Mouse (Mus musculus) G1E (cell line): ENCODE measurements around the gene Zc3h18. TPM values are rescaled to one million over a fixed set of nuclear protein-coding genes. Genes with fewer than 3 reads are reported as not detected.
A peak's percentile ranks its signal among the peaks of the same experiment; 100 is the strongest.

Experiments
- ATAC-seq: 2 replicates; pipeline ENCODE4 v1.8.0; 2016; ENCODE audit warnings: mild to moderate bottlenecking; ENCODE audit not compliant: insufficient number of reproducible peaks, poor library complexity, low FRiP score, severe bottlenecking; ENCODE audit errors: extremely low read depth
- DNase-seq: peaks from one replicate; pipeline ENCODE4 v3.0.0; 2012; ENCODE audit warnings: low spot score
- H3K27me3 ChIP-seq: 2 replicates; pipeline ENCODE4 v1.6.1; 2012; ENCODE audit warnings: mild to moderate bottlenecking, low read length, inconsistent platforms; ENCODE audit not compliant: insufficient read depth
- H3K36me3 ChIP-seq: replicated peaks from 2 replicates; pipeline ENCODE3; 2012; ENCODE audit warnings: mild to moderate bottlenecking, inconsistent platforms
- H3K4me1 ChIP-seq: 2 replicates; pipeline ENCODE4 v1.6.1; 2012; ENCODE audit warnings: low read depth, low read length, inconsistent platforms, mixed read lengths; ENCODE audit not compliant: insufficient read depth
- H3K4me3 ChIP-seq: 2 replicates; pipeline ENCODE4 v1.5.1; 2012; ENCODE audit warnings: low read depth, mild to moderate bottlenecking, inconsistent platforms, low read length, moderate library complexity, mixed read lengths
- H3K9me3 ChIP-seq: replicated peaks from 2 replicates; pipeline ENCODE4 v1.6.1; 2012; ENCODE audit warnings: inconsistent platforms
- CTCF ChIP-seq: IDR thresholded peaks from 2 replicates; pipeline ENCODE4 v1.5.1; 2012; ENCODE audit warnings: low read depth, low read length, inconsistent platforms, mixed read lengths
- GATA1 ChIP-seq: IDR thresholded peaks from 2 replicates; pipeline ENCODE4 v1.6.1; 2012; ENCODE audit warnings: borderline replicate concordance, low read length, inconsistent platforms, mixed read lengths
- GATA2 ChIP-seq: IDR thresholded peaks from 2 replicates; pipeline ENCODE4 v1.6.1; 2012; ENCODE audit warnings: low read depth, low read length, inconsistent platforms, borderline replicate concordance
- POLR2AphosphoS5 ChIP-seq: IDR thresholded peaks from 2 replicates; pipeline ENCODE4 v1.6.1; 2012; ENCODE audit warnings: low read depth, low read length, inconsistent platforms; ENCODE audit not compliant: insufficient replicate concordance
- TAL1 ChIP-seq: conservative IDR thresholded peaks from 2 replicates; pipeline ENCODE4 v1.6.1; 2012; ENCODE audit warnings: low read depth, low read length, inconsistent platforms, mixed read lengths
- polyA plus RNA-seq: library from polyadenylated mRNA; stranded (reverse); fragments of >175 nt; gene quantifications from 2 replicates; pipeline ENCODE4 v1.2.3, GENCODE M21; 2012
- total RNA-seq, 2 experiments: library from RNA; stranded (forward) in 1 of 2; stranded (reverse) in 1 of 2; fragments of 200-1000 nt in 1 of 2; fragments of >200 nt in 1 of 2; fragmentation: Nextera tagmentation in 1 of 2; gene quantifications; 2 replicates each; pipeline ENCODE4 v1.2.3; 2014 to 2017

Zc3h18 gene
- total and polyA plus RNA-seq, 3 experiments, result 40.3 to 143 (median 58.4) TPM

- Histone ChIP-seq H3K9me3 (no peaks in the 10 kb centered on the region), H3K27me3 (peaks cover 13% of the 10 kb centered on the region), H3K4me1 (peaks cover 88% of the 10 kb centered on the region), H3K36me3 (no peaks in the 10 kb centered on the region), H3K4me3 (peak overlapping the region; percentile 49; the same call in 1 of the 2 replicates)
- TF ChIP-seq GATA2, result no peak
- TF ChIP-seq CTCF, result no peak
- TF ChIP-seq TAL1, result no peak
- TF ChIP-seq POLR2AphosphoS5, result no peak
- no peak for TF ChIP-seq GATA1
- DNase-seq, result no peak
- no peak for ATAC-seq
Measured at GRCm38 (mm10) chr8:122345181-122346095, 31.0 kb upstream of the Zc3h18 start.

GRCm38 (mm10) chr8:122347811-122348552 is 28.4 kb upstream of the Zc3h18 start:
- DNase-seq, result no peak
- TF ChIP-seq POLR2AphosphoS5 (no peak), GATA1 (no peak), TAL1 (no peak), CTCF (no peak), GATA2 (no peak)
- Histone ChIP-seq H3K4me1 (peaks cover 85% of the 10 kb centered on the region), H3K27me3 (peaks cover 24% of the 10 kb centered on the region), H3K4me3 (no peak overlapping the region), H3K36me3 (no peaks in the 10 kb centered on the region), H3K9me3 (no peaks in the 10 kb centered on the region)
- ATAC-seq, result no peak

DNA sequence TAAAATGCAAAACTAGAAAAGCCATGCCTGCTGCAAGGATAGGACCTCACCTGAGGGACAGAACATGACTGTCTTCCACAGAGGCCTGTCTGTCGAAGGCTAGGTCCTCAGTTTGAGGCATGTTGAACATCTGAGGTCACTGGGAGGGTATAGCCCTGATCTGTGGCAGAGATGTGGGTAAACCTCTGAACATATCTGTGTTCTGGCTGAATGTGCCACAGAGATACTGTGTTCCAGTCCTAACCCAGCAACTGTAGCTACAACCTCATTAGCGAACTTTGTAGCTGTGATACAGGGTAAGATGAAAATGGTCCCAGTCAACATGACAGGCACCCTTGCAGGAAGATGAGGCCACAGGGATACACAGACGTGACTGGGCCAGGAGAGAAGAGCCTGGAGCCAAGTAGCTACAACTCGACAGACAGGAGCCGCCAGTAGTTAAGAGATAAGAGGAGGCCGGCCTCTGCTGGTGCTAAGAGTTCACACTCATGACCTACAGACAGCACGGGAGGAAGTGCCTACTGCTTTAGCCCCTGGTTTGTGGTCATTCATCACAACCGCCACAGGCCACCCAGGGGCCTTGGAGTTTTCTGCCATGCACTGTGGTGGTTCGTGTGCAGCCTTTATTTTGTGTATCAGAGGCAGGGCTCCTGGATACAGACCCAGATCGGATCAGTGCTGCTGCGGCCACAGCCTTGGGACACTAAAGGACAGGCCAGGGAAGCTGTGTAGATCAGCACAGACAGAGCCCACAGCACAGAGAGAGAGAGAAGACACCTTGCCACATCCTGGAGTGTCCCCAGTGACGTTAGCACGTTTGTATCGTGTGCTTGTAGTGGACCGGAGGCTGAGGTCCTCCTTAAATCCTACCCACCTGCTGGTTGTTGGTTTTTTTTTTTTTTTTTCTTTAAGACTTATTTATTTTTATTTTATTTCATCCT is 26.8 kb upstream of the Zc3h18 start:
- ATAC-seq, result peak; percentile 77
- TF ChIP-seq POLR2AphosphoS5 (no peak), GATA2 (no peak)
- peak; percentile 69 for DNase-seq
- Histone ChIP-seq H3K4me3 (peak overlapping the region; percentile 57; the same call in 1 of the 2 replicates), H3K9me3 (no peaks in the 10 kb centered on the region), H3K27me3 (peaks cover 31% of the 10 kb centered on the region), H3K4me1 (peaks cover 68% of the 10 kb centered on the region), H3K36me3 (no peaks in the 10 kb centered on the region)

- Histone ChIP-seq H3K27me3 (peaks cover 36% of the 10 kb centered on the region), H3K36me3 (no peaks in the 10 kb centered on the region), H3K9me3 (no peaks in the 10 kb centered on the region), H3K4me3 (no peak overlapping the region; the same call in 1 of the 2 replicates), H3K4me1 (peaks cover 65% of the 10 kb centered on the region)
- no peak for TF ChIP-seq CTCF
- no peak for TF ChIP-seq TAL1
- TF ChIP-seq GATA2, result no peak
- TF ChIP-seq GATA1, result no peak
- TF ChIP-seq POLR2AphosphoS5, result no peak
- ATAC-seq, result no peak
- DNase-seq, result no peak
Measured at GRCm38 (mm10) chr8:122350309-122351089, 25.9 kb upstream of the Zc3h18 start.

- peaks cover 47% of the 10 kb centered on the region for H3K4me1 ChIP-seq
- DNase-seq (no peak), ATAC-seq (no peak)
- H3K36me3 ChIP-seq, result no peaks in the 10 kb centered on the region
- H3K9me3 ChIP-seq, result no peaks in the 10 kb centered on the region
- H3K27me3 ChIP-seq, result peaks cover 73% of the 10 kb centered on the region
- H3K4me3 ChIP-seq, result no peak overlapping the region
- no peak for TF ChIP-seq CTCF
- no peak for TF ChIP-seq GATA2
- no peak for TF ChIP-seq TAL1
- TF ChIP-seq POLR2AphosphoS5, result no peak
- no peak for TF ChIP-seq GATA1
Measured at GRCm38 (mm10) chr8:122354157-122354556, 22.3 kb upstream of the Zc3h18 start.
